Mouse (Mus musculus) kidney, adult 2 months (tissue): ENCODE measurements at regions not wholly inside any gene's neighbourhood (a gene's known extent, or its start where the extent isn't known, plus 50 kb on each side); places are given as distances from the start of the nearest gene placed in this dataset.
A peak's percentile ranks its signal among the peaks of the same experiment; 100 is the strongest.

ENCODE experiments used
- DNase-seq: peaks from one replicate; pipeline ENCODE4 v3.0.0; 2021
- H3K27ac ChIP-seq: fragments of 200-500 bp; 2 replicates; pipeline ENCODE4 v1.5.1; 2012; ENCODE audit warnings: low read depth, low read length, control low read depth, inconsistent platforms; ENCODE audit not compliant: insufficient read depth
- H3K27me3 ChIP-seq: fragments of 200-500 bp; replicated peaks from 2 replicates; pipeline ENCODE4 v1.6.1; 2012; ENCODE audit warnings: mild to moderate bottlenecking, moderate library complexity, low read length, inconsistent platforms; ENCODE audit not compliant: control insufficient read depth, insufficient read depth
- H3K36me3 ChIP-seq: fragments of 200-500 bp; 2 replicates; pipeline ENCODE4 v1.6.1; 2012; ENCODE audit warnings: mild to moderate bottlenecking, moderate library complexity, low read length, inconsistent platforms; ENCODE audit not compliant: control insufficient read depth, insufficient read depth
- H3K4me1 ChIP-seq: fragments of 200-500 bp; 2 replicates; pipeline ENCODE4 v1.6.1; 2011; ENCODE audit warnings: low read length; ENCODE audit not compliant: control insufficient read depth, insufficient read depth
- H3K4me3 ChIP-seq: fragments of 200-500 bp; 2 replicates; pipeline ENCODE4 v1.5.1; 2011; ENCODE audit warnings: mild to moderate bottlenecking, low read depth, low read length, control low read depth; ENCODE audit not compliant: insufficient read depth
- CTCF ChIP-seq: fragments of 200-500 bp; conservative IDR thresholded peaks from 2 replicates; pipeline ENCODE4 v1.5.1; 2011; ENCODE audit warnings: low read depth, mild to moderate bottlenecking, control low read depth, low read length, moderate library complexity, mixed read lengths; ENCODE audit not compliant: insufficient read depth, insufficient read length
- POLR2A ChIP-seq: fragments of 200-500 bp; IDR thresholded peaks from one replicate; pipeline ENCODE4 v1.6.1; 2011; ENCODE audit warnings: low read depth, low read length, control low read depth
- WGBS: fragments of 180-500 bp; shearing (Covaris S2); methylation state at CpG from one replicate; pipeline ENCODE4 v1.1.7; 2018; 5-methylcytosine and 5-hydroxymethylcytosine counted together

- Histone ChIP-seq H3K36me3 (no peaks in the 10 kb centered on the region), H3K4me1 (no peaks in the 10 kb centered on the region), H3K4me3 (no peak overlapping the region), H3K27ac (no peak overlapping the region), H3K27me3 (no peaks in the 10 kb centered on the region)
- WGBS = 71% methylated on average over 3 of the region's 3 CpGs
- no peak for DNase-seq
- TF ChIP-seq POLR2A (no peak), CTCF (no peak)
Measured at GRCm38 (mm10) chr19:51648586-51649158, 615.4 kb upstream of the Ins1 start.

- TF ChIP-seq POLR2A (no peak), CTCF (no peak; the same call in 1 of the 2 replicates)
- H3K27ac ChIP-seq = no peak overlapping the region
- WGBS = 66% methylated on average over 2 of the region's 2 CpGs
Measured at GRCm38 (mm10) chr19:51660186-51660585, 603.9 kb upstream of the Ins1 start.

GRCm38 (mm10) chr19:51666626-51667025 is 597.5 kb upstream of the Ins1 start:
- no peaks in the 10 kb centered on the region for H3K4me1 ChIP-seq
- no peak overlapping the region for H3K4me3 ChIP-seq
- no peak for DNase-seq
- H3K36me3 ChIP-seq = no peaks in the 10 kb centered on the region
- WGBS = 58% methylated on average over 5 of the region's 5 CpGs
- H3K27ac ChIP-seq = no peak overlapping the region
- TF ChIP-seq POLR2A = no peak
- TF ChIP-seq CTCF = no peak
- H3K27me3 ChIP-seq = no peaks in the 10 kb centered on the region

More at GRCm38 (mm10) chr19:51660186-51660585, 603.9 kb upstream of the Ins1 start:
- Histone ChIP-seq H3K4me1 (no peaks in the 10 kb centered on the region), H3K4me3 (no peak overlapping the region), H3K27me3 (no peaks in the 10 kb centered on the region), H3K36me3 (no peaks in the 10 kb centered on the region)
- DNase-seq = peak; percentile 76

- H3K27me3 ChIP-seq = no peaks in the 10 kb centered on the region
- no peaks in the 10 kb centered on the region for H3K36me3 ChIP-seq
- no peak for DNase-seq
- no peak overlapping the region for H3K4me3 ChIP-seq
- H3K27ac ChIP-seq = no peak overlapping the region
- no peak for TF ChIP-seq POLR2A
- no peak for TF ChIP-seq CTCF
- no peaks in the 10 kb centered on the region for H3K4me1 ChIP-seq
- WGBS = 84% methylated on average over 3 of the region's 3 CpGs
Measured at GRCm38 (mm10) chr19:51675706-51676105, 588.4 kb upstream of the Ins1 start.
